Mouse (Mus musculus) liver, adult 2 months (tissue): ENCODE measurements at regions not wholly inside any gene's neighbourhood (a gene's known extent, or its start where the extent isn't known, plus 50 kb on each side); places are given as distances from the start of the nearest gene placed in this dataset.

Experiments used
- CTCF ChIP-seq: fragments of 200-500 bp; IDR thresholded peaks from 2 replicates; pipeline ENCODE4 v1.5.1; 2011; ENCODE audit warnings: low read depth, low read length, control low read depth
- POLR2A ChIP-seq: fragments of 200-500 bp; IDR thresholded peaks from 2 replicates; pipeline ENCODE4 v1.6.1; 2011; ENCODE audit warnings: low read length, control low read depth; ENCODE audit not compliant: insufficient read depth; ENCODE audit errors: extremely low read depth

GRCm38 (mm10) chr13:6076978-6077825, 215.9 kb downstream of the Klf6 start:
- TF ChIP-seq CTCF, result no peak
- TF ChIP-seq POLR2A, result no peak
